In genomic region chr5:89120881-89121280, GRCm38 (mm10) we compare ENCODE assay signal across 17 mouse cellular contexts.
"Had no signal": no experiment of that assay in that cellular context is flagged by ENCODE, and none has a peak within 500 bp of the region (broad histone marks: within the 10 kb centered on the region; RNA-seq: fewer than 3 reads in every experiment).

No protein-coding gene starts in this region.

- H3K4me1 ChIP-seq: limb, embryonic 10.5 days; limb, embryonic 13.5 days; liver, embryonic 12.5 days; liver, embryonic 15.5 days had no signal

- DNase-seq: kidney, adult 18-20 months; kidney, postnatal 10 days; kidney, postnatal 36 days; liver; lung, adult 18-20 months; lung, postnatal 10 days; lung, postnatal 4 days; midbrain, embryonic 14.5 days; thymus, adult 2 months; thymus, postnatal 14 days; thymus, postnatal 4 days had no signal

- H3K4me3 ChIP-seq: kidney, embryonic 15.5 days; limb, embryonic 10.5 days; limb, embryonic 13.5 days; liver, embryonic 12.5 days; liver, embryonic 15.5 days; lung, embryonic 15.5 days had no signal

- H3K27ac ChIP-seq: kidney, embryonic 15.5 days; limb, embryonic 10.5 days; limb, embryonic 13.5 days; liver, embryonic 12.5 days; liver, embryonic 15.5 days; lung, embryonic 15.5 days had no signal
